Mouse (Mus musculus) kidney, postnatal 10 days (tissue): ENCODE data around the gene Lrtm1.
A peak's percentile ranks its signal among the peaks of the same experiment; 100 is the strongest.

Experiments used
- DNase-seq: peaks from one replicate; pipeline ENCODE4 v3.0.0; 2021; ENCODE audit warnings: mixed read lengths

Lrtm1 gene

DNA sequence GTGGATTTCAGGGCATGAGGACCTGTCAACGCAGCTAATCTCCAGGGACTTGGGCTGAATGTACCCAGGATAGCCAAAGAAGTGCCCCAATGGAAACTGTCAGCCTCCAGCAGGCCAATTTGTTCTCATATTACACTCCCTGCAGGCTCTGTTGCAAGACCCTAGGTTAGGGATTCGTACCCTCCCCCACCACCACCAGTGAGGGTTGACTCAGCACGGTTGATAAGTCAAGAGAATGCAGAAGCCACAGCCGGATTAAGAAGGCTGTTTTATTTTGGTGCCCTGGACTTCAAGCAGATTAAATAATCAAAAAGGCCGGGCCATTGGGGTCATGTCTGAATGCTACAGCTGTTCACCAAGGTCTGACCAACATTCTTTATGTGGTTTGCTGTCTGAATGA is at the start of gene Lrtm1:
TSS of gene Lrtm1 (plus strand) at position 326 of the 400 bp plus-strand sequence.
- peak; percentile 43 for DNase-seq

DNA sequence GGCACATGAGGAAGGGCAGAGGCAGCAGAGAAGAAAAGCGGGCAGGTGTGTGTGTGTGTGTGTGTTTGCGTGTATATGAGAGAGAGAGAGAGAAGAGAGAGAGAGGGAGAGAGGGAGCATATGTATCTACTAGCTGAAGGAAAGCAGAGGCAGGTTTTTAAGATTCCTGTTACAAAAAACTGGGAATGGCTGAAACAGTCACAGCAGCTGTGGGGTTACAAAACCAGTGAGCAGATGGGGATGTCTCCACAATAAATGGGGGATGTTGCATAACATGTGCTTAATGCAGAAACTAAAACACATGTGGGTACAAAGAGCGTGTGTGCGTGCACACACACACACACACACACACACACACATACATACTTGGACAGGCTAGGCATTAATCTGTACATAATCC is 48.8 kb upstream of the Lrtm1 start:
- DNase-seq, result no peak

DNA sequence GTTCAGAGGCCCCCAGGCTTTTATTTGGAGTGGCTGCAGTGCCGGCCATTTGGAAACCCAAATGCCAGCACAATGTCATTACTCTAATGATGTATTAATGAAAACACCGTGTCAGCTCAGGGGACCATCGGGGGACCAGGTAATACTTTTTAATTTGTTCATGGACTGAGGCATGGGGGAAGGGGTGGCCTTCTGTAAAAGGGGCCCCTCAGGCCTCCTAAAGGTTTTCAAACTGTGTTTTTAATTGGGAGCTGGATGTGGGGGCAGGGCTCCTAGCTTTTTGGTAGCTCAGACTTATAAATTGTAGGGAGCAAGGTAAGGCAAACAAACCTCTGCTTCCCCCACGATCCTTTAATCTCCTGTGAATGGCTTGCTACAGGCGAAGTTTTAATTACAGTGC is 45.4 kb upstream of the Lrtm1 start:
- DNase-seq, result no peak

DNA sequence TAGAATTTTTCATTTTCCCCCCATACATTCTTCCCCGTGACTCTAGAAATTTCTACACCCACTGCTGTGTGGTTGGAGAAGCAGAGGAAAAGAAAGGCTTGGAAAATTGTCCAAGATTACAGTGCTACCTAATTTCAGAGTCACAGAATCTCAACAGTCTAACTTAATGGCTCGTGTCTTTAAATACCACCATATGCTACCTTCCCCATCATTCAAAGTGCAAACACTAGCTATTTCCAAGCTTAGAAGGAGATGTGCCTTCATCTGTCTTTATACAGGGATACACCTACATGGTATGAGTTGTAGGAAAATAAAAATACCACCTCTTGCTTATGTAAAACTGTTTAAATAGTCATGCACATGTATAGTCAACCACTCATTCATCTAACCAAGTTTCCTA is 38.8 kb upstream of the Lrtm1 start:
- DNase-seq, result no peak

DNA sequence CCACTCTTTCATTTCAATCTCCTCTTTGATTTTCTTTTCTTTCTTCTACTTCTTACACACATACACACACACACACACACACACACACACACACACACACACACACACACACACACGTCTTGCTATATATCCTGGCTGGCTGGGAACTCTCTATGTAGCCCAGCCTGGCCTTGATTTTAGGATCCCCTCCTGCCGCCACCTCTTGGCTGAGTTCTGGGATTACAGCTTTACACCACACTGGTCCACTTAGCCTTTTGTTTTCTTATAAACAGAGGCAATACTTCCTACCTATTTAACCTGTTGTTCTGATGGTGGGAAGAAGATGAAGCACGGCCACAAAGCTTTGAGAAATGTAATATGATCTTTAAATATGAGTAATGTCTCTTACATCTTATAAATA is 37.5 kb upstream of the Lrtm1 start:
- peak; percentile 42 for DNase-seq

DNA sequence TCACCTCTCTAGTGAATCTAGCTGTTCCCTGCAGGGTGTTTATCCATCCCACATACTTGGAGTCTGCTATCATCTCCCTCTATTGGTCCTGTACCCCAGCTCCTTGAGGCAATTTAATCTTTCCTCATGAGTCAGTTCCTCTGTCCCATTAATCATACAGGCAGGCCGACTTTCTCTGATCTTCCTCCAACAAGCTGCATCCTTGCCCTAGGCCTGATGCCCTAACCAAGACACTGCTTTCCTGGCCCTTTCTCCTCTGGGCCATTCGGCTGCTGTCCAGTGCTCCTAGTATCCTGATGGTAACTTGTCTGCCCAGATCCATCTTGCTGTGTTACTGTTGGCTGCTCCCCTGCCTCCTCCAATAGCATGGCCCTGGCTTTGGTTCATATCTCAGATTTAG is 33.7 kb upstream of the Lrtm1 start:
- DNase-seq, result no peak

DNA sequence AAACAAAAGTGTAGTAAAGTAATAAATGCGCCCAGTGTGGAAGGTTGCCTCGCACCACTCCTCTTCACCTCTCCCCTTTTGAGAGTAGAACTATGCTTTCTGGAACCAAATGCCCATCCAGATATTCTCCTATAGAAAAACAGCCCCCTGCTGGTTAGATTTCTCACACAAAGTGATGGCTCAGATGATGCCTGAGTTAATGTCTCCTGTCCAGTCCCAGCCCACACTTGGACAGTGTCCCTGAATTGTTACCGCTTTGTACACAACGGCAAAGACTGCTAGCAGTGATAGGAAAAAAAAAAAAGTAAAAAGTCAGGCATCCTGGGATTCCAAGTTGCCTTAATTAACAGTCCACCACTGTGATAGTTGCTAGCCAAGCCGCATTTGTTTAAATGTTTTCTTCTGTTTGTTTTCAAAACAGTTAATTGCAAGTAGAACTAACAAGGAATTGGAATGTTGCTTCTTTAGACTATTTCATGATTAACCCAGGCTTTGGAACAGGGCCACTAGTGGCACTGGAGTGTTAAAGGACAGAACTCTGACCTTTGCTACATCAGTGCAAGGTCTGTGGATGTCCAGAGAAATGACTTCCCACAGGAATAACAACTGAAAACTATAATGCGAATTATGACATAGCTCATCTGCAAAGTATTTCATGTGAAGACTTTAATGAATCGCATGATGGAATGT is 29.7 kb upstream of the Lrtm1 start:
- peak; percentile 64 for DNase-seq

DNA sequence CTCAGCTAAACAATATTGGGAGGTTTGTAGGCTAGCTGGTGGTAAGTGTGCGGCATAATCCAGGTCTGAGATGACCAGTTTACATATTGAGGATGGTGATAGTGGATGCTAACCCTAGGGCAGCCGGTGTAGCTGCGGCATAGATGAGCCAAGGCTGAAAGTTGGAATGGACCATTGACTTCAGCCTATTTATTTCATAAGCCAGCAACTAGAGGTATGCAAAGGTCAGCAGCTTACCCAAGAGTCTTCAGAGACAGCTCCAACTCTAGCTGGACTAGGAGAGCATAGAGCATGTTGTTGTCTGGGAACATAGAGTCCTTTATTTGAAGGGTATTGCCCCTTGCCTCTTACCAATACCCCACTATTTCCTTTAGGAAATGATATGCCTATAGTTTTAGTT is 21.4 kb upstream of the Lrtm1 start:
- DNase-seq, result no peak

DNA sequence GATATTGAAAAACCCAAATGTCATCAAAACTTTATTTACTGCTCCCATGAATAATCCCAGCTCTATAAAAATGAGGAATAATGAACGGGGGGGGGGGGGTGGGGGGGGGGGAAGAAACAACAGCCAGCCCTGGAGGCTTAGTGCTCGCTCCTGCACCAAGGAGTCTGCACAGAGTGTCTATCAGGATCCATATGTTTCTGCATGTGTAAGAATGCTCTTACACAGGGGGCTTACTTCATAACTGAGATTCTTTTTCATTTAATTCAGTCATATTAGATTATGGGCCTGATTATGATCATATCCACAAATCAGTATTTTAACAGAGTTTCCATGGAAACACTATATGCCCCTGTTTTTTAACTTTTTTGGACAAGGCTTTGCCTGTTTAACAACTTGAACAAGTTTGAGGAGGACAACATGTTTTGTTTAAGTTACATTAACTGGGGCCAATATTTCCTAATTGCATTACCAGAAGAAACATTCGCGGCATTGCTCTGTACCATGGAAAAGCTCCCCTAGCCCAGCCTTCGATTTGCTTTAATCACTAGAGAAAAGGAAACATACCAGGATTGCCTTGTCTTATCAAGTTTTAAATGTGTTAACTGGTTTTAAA is 12.7 kb upstream of the Lrtm1 start:
- DNase-seq, result no peak

DNA sequence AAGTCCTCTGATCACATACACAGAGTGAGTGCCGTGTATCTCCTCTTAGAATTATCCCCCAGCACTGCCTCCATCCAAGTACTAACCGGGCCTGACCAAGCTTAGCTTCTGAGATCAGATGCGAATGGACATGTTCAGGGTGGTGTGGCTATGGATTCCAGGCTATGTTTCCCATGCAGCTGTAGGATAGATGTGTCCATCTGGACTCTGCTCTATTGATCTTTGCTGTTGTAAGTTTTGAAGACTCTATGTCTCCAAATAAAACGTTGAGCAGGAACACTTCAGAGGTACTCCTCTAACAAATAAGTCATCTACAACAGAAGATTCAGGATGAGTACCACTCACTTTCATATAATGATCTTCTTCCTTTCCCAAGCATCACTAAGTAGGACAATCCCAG is 8.4 kb upstream of the Lrtm1 start:
- DNase-seq, result no peak

DNA sequence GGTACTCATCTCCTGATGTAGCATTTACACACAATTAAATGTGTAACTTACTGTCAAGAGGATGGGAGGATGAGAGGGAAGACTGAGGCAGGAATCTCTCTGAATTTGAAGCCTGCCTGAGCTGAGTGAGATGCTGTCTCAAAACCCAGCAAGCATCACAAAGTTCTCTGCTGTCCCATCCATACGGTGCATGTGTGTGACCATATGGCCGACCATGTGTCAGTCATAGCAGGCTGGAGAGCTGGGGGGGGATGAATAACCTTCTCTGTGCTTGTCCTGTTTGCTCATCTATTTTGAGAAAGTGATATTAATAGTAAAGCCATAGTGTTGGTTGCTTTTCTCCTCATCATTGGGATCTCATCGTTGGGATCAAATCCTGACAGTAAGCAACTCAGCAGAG is 4.8 kb upstream of the Lrtm1 start:
- DNase-seq, result no peak

DNA sequence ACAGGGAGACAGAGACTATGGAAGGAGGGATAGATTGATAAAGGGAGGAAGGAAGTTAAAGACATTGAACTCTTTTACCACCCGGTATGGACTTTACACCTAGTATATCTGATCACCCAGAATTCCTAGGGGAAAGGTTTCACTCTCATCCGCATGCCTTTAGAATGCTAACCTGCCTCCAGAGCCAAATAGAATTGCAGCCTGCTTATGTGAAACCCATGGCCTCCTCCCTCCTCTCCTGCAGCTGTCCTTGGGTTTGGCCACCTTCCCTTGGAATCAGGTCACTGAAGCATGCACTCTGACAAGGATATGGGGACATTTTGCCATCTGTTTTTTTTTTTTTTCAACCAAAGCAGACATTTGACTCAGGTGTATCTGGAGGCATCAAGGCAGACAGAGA is 3.3 kb upstream of the Lrtm1 start:
- DNase-seq, result no peak

DNA sequence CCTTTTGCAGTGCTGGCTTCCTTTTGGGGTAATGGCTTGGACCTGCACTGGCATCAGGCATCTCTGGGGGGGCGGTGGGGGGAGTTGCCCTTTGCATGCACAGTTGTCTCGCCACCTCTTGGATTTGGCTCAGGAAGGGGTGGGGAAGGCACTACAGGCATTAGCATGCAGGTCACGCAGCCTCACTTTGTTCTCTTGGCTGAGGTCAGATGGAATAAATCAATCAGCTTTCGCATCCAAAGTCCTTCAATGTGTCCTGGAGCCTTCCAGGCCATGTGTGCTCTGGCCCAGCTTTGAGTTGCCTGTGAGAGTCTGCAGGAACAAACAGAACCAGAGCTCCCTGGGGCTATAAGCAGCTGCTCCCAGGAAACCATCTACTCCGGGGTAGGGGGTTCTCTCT is 2.1 kb upstream of the Lrtm1 start:
- DNase-seq, result peak; percentile 48

DNA sequence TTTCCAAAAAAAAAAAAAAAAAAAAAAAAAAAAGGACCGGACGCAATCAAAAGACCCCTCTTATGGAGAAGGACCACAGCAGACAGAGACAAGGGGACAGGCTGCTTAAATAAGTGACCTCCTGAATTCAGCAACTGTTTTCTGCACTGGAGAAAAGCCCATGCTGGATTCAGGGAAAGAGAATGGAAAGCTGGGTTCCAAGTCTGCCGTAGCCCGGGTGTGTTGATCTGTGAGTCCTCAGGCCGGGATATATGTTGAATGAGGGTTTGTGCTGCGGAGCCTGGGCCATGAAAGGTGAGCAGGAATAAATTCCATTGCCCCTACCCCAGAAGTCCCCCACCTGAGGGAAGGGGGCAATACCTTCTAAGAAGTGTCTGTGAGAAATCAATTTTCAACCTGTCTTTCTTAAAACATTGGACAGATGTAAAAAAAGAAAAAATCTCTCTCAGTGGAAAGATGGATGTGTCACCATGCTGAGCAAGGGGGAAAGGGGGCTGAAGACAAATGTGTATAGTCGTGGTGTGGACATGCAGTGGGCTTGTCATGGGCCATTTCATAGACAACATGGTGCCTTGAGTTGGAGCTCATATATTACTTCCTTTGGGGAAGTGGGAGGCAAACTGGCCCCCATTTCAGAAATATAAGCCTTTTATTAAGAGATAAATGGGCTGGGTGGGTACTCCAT is 450 bp downstream of the Lrtm1 start:
- DNase-seq, result no peak

DNA sequence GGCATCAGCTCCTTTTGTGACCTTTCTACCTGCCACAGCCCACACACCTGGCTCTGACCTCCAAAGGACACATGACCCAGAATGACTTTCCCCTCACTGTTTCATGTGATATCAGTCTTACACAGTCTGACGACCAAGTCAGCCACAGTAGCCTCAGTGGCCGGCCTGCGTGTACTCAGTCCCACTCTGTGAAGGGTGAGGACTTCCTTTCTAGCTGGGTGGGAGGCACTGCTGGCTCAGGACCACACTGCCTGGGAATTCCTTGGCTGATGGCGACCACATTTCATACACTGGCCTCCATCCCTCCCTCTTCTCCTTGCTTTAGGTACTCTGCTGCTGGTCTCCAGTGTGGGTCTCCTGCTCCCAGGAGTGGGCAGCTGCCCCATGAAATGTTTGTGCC is 3.3 kb downstream of the Lrtm1 start:
- no peak for DNase-seq

DNA sequence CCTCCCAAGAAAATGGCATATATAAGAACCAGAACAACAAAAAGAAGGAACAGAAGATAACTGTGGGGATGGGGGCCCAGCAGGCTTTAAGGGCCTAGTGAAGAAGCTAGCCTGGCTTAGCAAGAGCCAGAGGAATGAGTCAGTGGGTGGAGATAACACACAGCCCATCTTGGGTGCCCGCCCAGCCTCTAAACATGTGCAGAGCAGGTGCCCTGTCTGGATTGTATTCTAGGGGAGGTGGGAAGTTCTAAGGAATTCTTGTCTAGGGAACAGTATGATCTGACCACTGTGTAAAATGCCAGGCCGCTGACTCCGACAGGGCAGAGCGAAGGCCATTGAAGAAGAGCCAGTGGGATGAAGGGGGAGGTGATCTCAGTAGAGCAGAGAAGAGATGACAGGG is 5.2 kb downstream of the Lrtm1 start:
- no peak for DNase-seq

DNA sequence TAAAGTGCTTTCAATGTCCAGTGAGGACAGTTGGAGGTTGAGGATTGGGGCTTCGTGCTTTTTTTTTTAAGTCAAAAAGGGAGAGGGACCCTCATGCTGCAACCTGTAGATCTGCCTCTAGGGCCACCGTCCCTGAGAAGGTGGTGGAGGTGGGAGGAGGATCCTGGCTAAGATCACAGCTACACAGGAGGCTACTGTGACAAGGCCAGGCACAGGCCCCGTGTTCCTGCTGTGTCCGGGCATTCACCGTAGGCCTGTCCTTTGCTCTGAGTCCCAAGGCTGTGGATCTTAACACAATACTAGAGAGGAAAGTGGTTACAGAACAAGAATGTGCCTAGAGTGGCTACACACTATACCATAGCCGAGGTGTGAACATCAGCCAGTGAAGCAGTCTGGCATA is 7.3 kb downstream of the Lrtm1 start:
- no peak for DNase-seq

DNA sequence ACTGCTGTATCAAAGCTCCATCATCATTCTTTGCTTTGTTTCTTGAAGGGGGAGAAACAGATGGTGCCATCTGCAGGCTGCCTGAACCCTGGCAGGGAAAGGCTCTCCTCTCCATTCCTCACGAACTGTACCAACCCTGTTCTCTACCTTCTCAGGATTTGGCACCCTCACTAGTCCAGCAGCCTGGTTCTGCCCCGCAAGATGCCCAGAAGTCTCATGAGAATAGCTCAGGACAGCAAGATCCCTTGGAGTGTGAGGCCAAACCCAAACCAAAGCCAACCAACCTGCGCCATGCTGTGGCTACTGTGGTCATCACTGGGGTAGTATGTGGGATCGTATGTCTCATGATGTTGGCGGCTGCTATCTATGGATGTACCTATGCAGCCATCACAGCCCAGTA is 9.3 kb downstream of the Lrtm1 start:
- DNase-seq, result no peak

DNA sequence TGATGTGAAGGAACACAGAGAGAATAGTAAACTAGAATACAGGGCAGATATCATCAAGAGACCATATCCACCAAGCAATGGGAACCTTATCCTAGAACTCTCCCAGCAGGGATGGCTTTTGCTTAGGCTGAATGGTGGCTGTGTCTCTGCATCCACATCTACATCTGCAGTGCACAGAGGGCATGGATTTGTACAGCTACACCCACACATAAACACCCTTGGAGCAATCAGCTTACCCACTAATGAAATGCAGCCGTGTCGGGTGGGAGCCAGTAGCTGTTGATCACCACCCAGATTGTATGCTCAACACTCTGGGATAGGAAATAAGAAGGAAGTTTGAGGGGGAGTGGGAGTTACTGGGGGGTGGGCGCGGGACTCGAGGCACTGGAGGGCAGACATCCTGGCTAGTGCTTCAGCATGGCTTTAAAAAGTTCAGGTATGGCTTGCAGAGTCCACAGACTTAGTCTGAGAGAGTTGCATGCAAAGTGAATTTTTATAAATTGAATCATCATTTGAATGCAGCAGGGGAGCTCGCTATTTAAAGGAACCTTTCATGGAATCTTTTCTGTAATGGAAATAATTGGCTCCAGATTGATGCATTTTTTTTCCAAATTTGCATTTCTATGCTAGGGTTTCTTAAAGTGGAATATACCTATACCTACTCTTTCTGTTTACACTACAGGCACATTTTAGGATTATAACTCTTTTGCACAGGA is 10.5 kb downstream of the Lrtm1 start:
- DNase-seq, result no peak

DNA sequence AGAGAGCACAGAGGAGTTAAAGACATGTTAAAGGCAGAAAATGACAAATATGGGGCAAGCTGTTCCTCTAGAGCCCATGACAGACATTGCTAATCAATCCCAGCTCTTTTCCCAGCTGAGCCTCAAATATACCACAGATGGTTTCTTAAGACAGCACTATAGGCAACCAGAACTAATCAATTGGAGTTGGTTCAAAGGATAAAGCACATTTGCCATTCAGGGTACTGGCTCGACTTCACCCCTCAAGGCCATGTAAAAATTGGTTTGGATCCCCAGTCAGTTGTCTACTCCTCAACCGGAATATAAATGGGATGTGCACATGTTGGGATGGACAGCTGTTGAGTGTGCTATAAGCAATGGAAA is 11.1 kb downstream of the Lrtm1 start:
- no peak for DNase-seq

DNA sequence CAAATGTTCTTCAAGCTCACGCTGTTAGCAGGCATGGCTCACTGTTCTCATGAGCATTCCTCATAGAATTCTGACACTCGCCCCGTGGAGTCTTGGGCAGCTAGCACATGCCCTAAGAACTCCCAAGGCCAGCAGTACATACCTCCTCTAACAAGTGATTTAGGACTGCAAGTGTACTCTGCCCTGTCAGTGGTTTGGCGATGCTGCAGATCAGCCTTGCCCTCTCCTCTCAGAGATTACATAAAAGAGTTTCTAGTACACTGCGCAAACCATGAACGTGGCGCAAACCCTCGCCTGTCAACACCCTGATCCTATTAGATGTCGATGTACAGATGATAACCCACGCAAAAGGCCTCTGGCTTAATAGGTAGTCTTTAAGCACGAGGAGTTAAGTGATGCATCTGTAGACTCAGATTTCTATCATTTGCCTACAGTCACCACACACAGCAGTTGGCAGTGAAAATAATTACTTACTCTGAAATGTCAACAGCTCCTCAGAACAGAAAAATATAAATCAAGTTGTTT is 11.9 kb downstream of the Lrtm1 start:
- DNase-seq, result no peak

DNA sequence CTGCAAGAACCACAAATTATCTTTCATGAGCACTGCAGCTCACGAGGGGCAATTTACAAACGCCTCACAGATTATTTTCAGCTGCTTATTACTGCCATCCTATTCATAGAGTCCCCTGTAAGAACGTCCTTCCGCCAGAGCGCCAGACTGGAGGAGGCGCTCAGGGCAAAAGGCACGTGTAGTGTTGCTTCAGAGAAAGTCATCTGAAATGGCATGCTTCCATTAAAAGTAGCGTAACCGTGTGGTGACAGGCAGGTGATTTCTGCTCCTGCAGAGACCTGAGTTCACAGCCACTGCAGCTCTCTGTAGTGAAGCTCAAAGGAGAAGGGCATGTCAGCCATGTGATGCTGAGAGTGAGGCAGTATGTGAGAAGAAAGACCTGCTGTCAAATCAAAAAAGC is 12.5 kb downstream of the Lrtm1 start:
- DNase-seq, result no peak

DNA sequence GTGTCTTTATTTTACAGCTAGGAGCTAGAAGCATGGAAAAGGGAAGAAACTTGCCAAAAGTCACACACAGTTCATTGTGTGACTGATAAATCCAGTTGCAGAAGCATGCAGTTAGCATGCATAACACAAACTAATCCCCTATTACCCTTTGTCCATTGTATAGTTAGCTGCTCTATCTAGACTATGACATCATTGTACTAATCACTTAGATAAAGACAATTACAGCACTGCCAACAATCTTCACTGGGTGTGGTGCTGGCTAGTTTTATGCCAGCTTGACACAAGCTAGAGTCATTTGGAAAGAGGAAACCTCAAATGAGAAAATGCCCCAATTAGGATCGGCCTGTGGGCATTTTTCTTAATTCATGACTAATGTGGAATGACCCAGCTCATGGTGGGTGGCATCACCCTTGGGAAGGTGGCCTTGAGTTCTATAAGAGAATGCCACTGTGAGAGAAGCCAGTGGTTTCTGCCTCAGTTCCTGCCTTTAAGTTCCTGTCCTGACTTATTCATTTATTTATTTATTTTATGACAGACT is 13.9 kb downstream of the Lrtm1 start:
- no peak for DNase-seq
